Mouse (Mus musculus) lung, postnatal 14 days (tissue): ENCODE data around the gene Foxl1.

Source experiments
- DNase-seq: peaks from one replicate; pipeline ENCODE4 v3.0.0; 2021

Gene Foxl1

DNA sequence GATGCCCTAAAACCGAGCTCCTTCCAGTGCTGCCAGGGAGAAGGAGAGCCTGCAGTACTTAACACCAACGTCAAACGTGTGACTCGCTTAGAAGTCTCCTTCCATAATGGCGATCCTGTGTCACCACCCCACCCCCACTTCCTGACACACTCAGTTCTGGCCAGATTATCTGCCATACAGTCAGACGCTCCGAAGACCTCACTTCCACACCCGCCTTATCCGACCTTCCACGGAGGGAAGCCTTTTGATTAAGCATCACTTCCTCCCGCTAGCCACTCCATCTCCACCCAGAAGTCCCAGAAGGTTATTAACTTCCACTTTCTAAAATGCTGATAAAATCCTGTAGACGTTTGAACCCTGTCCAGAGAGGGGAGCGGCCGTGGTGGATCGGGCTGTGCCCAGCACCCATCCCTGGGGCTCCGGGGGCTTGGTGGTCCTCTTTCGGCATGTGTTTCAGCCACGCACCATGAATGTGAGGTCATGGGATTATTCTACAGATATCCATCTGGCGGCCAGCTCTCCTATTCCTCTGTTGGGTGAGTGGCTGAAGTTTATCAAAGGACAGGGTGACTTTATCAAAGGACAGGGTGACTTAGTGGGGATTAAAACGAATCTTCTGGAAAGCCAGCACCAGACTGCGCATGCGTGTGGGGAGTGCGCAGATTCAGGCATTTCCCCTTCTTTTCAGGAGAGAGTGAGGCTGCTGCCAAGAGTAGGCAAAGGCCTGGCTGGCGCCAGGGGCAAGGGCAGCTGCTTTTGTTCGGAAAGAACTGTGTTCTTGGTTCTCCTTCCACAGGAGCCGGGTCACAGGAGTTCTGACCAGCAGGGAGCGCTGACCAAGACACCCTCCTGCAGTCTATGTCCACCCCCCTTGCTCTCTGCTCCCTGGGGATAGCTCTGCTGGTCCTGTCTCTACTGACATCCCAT, 43.1 kb downstream of the Foxl1 start:
- DNase-seq: peak; percentile 12

DNA sequence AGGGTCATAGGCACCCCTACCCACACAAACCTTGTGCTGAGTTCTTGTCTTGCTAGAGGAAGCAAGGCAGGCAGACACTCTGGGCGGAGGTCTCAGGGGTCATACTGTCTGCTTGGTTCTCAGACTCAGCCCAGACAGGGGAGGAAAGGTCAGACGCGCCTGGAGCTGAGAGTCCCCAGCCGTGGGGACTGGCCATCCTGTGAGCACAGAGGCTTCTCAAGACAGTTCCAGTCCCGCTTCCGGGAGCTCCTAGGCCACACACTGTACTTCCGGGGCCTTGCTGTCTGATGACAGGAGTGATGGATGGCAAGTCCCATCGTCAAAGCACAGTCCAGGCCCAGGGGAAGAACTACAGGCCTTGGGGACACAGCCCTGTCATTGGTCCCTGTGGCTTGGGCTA, 44.8 kb downstream of the Foxl1 start:
- no peak for DNase-seq

DNA sequence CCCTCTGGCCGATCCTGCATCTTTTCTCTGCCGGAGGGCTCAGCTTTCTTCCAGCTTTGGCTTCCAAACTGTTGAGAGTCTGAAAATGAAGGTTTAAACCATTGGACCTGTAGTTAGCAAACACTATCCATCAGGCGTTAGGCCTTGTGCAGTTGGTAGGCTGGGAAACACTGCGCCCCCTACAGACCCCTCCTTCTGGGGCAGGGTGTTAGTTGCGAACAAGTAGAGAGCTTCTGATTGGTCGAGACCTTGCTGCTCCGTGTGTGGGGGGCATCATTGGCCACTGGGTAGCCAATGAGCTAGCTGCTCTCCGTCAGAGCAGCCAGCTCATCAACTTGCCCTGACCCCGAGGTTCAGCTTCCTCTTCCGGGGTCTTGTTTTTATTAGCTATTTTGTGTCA, 46.4 kb downstream of the Foxl1 start:
- no peak for DNase-seq

DNA sequence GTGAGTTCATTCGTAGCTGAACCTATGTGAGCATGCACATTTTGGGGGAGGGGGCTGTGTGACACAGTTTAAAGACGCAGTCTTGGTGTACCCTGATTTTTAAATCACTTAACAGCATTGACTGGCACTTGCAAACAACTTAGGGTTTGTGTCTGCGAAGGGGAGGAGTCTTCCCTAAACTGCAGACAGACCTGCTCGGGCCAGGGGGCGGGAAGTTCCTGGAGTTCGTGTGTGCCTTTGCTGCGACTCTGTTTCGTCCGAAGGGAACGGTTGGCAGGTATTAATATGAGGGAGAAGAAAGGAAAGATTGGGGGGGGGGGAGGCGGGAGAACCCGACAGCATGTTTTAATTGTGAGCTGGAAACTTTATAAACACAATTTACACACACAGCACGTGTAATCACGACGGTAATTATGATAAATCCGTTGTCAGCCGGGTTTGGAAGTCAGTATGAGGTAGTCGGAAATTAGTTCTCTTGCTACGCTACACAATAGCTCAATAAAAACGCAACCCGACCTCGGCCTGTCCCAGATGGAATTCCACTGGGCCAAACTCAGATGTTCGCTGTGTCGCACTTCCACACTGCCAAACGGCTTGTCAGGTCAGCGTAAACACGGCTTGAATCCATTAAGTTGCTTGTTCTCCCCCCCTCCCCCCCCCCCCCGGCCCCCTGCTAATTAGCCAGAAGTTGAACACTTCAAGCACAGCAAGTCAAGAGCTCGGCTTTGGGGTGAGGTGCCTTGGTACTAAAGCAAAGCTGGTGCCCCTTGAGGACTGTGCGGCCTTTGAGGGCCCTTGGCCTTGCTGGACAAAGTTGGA, 47.2 kb downstream of the Foxl1 start:
- no peak for DNase-seq

DNA sequence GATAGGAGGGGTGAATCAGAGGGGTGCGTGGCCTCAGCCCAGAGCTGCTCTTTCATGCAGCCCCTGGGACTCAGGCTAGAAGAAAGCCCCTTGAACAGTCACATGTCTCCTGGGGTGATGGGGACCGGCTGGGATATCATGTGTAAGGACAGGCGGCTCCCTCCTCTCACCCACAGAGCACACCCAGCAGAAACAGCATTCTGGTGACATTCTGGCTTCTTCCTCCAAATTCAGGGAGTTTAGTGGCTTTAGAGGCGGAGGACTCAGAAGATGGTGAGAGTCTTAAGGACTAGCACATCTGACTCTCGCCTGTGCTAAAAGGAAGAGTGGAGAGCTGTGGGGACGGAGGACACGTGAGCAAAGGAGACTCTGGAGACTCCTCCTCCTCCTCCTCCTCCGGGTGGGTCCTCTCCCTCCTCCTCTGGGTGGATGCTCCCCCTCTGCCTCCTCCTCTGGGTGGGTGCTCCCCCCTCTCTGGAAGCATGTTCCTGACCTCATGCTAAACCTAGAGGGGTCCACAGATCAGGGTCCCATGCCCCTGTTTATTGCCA, 47.9 kb downstream of the Foxl1 start:
- no peak for DNase-seq

DNA sequence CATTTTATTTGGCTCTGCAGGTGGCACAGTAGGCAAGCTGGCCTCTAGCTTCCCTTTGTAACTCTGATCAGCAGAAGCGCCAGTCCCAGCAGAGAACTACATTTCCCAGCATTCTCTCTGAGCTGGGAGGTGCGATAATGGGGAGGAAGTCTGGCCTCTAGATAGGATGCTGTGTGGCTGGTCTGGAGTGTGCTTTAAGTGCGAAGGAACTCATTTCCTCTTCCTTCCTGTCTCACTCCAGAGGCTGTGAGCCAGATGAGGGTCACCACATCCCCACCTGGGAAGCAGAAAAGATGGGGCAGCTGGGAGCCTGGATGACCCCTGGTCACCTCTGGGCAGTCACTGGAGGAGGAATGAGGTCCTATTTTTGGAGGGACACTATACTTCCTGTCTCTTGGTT, 48.6 kb downstream of the Foxl1 start:
- DNase-seq: no peak
